Mouse (Mus musculus) liver, embryonic 16.5 days (tissue): Measurements from ENCODE around the gene Vmn1r64. TPM values are rescaled to one million over a fixed set of nuclear protein-coding genes. Genes with fewer than 3 reads are reported as not detected.
"Not testable (repeated sequence)": the region's sequence is repeated elsewhere in the genome, so short reads cannot be mapped to it uniquely, and the experiment has no call there.

ENCODE experiments used
- ATAC-seq: fragments of 200-750 bp; cut with Nextera tagmentation; 2 replicates; pipeline ENCODE4 v1.8.0; 2017; ENCODE audit warnings: low read depth, mild to moderate bottlenecking, moderate number of reproducible peaks, moderate library complexity
- H3K27ac ChIP-seq: fragments of 300-500 bp; sonication (generic); 2 replicates; pipeline ENCODE4 v1.5.1; 2014; ENCODE audit warnings: mild to moderate bottlenecking, low read length
- H3K27me3 ChIP-seq: fragments of 300-500 bp; sonication (generic); 2 replicates; pipeline ENCODE4 v1.6.1; 2014; ENCODE audit warnings: low read depth, low read length, mixed read lengths; ENCODE audit not compliant: control insufficient read depth, insufficient read depth
- H3K36me3 ChIP-seq: fragments of 300-500 bp; sonication (generic); 2 replicates; pipeline ENCODE4 v1.6.1; 2014; ENCODE audit warnings: mild to moderate bottlenecking; ENCODE audit not compliant: control insufficient read depth, insufficient read depth
- H3K4me1 ChIP-seq: fragments of 300-500 bp; sonication (generic); 2 replicates; pipeline ENCODE4 v1.6.1; 2014; ENCODE audit warnings: low read depth, low read length, mixed read lengths; ENCODE audit not compliant: control insufficient read depth
- H3K4me2 ChIP-seq: fragments of 300-500 bp; sonication (generic); 2 replicates; pipeline ENCODE4 v1.6.1; 2014; ENCODE audit warnings: low read depth, low read length, mixed read lengths
- H3K4me3 ChIP-seq: fragments of 300-500 bp; sonication (generic); 2 replicates; pipeline ENCODE4 v1.5.1; 2014; ENCODE audit warnings: low read depth, mild to moderate bottlenecking, low read length
- H3K9ac ChIP-seq: fragments of 300-500 bp; sonication (generic); 2 replicates; pipeline ENCODE4 v1.6.1; 2014; ENCODE audit warnings: low read depth, low read length
- H3K9me3 ChIP-seq: fragments of 300-500 bp; sonication (generic); replicated peaks from 2 replicates; pipeline ENCODE4 v1.6.1; 2016; ENCODE audit warnings: low read length; ENCODE audit not compliant: control insufficient read depth
- WGBS: fragments of 180-500 bp; shearing (Covaris S2); extraction: QIAGEN DNeasy Blood & Tissue Kit; methylation state at CpG from one replicate; pipeline ENCODE4 v1.1.7; 2014; ENCODE audit not compliant: insufficient replicate concordance; 5-methylcytosine and 5-hydroxymethylcytosine counted together
- polyA plus RNA-seq: library from polyadenylated mRNA; unstranded; fragments of >200 nt; fragmentation: Nextera tagmentation; extraction: Ambion mirVana; gene quantifications from 2 replicates; pipeline ENCODE4 v1.2.1, GENCODE M21; 2015

Gene Vmn1r64
- polyA plus RNA-seq = not detected in 2 replicates

DNA sequence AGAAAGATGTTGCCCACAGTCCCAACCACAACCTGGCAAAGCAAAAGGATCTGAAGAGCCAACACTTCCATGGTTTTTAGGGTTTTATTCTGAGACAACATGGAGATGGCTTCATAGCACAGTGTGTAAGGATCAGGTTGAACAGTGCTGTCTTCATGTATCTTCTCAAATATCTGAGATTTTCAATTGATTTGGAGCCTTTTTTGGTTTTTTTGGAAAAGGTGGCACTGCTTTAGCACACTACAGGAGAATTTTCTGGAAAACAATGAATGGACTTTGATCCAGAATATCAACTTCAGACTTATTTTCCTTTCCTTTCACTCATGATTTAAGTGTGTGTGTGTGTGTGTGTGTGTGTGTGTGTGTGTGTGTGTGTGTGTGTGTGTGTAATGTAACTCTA lies at the start of gene Vmn1r64:
Gene Vmn1r64, minus strand, starts transcription at position 101 of the 400 bp plus-strand sequence.
- Histone ChIP-seq H3K9me3 (no peaks in the 10 kb centered on the region), H3K27ac (no peak within 1 kb of the TSS), H3K9ac (no peak within 1 kb of the TSS), H3K4me2 (no peak within 1 kb of the TSS), H3K4me1 (no peaks in the 10 kb centered on the region), H3K4me3 (no peak within 1 kb of the TSS), H3K36me3 (no peaks in the 10 kb centered on the region), H3K27me3 (no peaks in the 10 kb centered on the region)
- ATAC-seq = no peak

- WGBS = 53% methylated on average over 4 of the region's 4 CpGs
- ATAC-seq = no peak
- Histone ChIP-seq H3K27ac (no peak overlapping the region), H3K9ac (no peak overlapping the region), H3K27me3 (no peaks in the 10 kb centered on the region), H3K4me1 (no peaks in the 10 kb centered on the region), H3K36me3 (no peaks in the 10 kb centered on the region), H3K4me3 (no peak overlapping the region), H3K9me3 (no peaks in the 10 kb centered on the region; the same call in 1 of the 2 replicates), H3K4me2 (no peak overlapping the region)
Observed at GRCm38 (mm10) chr7:5899238-5899637, 14.9 kb upstream of the Vmn1r64 start.

DNA sequence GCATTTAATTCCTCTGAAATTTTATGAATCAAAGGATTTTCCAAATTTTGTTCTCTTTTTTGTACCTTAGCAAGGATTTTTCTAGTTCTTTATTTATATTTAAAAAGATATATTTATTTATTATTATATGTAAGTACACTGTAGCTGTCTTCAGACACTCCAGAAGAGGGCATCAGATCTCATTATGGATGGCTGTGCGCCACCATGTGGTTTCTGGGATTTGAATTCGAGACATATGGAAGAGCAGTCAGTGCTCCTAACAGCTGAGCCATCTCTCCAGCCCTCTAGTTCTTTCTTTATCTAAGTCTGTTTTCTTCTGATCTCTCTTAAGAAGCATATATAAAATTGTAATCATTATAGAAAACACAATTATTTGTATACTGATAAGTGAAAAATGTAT lies 12.9 kb upstream of the Vmn1r64 start:
- not testable (repeated sequence) for H3K27me3 ChIP-seq, H3K9me3 ChIP-seq, H3K4me3 ChIP-seq, ATAC-seq, H3K36me3 ChIP-seq, H3K4me2 ChIP-seq, H3K4me1 ChIP-seq, H3K27ac ChIP-seq, H3K9ac ChIP-seq
- 53% methylated on average over 2 of the region's 2 CpGs for WGBS

Other genes with a start within 250 kb of the Vmn1r64 start
- not detected in 2 replicates for gene Vmn1r62, start 210.9 kb downstream of the Vmn1r64 start, polyA plus RNA-seq
- gene Vmn1r63, start 79.1 kb downstream of the Vmn1r64 start, polyA plus RNA-seq = not detected in 2 replicates
- not detected in 2 replicates for gene Vmn1r65, start 126.5 kb upstream of the Vmn1r64 start, polyA plus RNA-seq
- not detected in 2 replicates for gene Nlrp4c, start 160.6 kb upstream of the Vmn1r64 start, polyA plus RNA-seq